Mouse (Mus musculus): Measurements from ENCODE around the gene Nos3.

Nos3 gene

DNA sequence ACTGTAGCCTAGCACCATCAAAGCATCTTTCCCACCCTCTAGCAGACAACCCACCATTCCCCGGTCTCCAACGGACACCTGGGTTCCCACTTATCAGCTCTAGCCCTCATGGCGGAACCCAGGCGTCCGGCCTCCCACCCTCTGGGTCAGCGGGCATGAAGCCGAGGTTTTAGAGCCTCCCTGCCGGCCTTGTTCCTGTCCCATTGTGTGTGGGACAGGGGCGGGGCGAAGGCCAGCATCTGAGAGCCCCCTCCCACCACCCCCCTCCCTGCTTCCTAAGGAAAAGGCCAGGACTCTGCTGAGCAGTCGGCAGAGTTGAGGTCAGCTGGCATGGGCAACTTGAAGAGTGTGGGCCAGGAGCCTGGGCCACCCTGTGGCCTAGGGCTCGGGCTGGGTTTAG lies at the start of gene Nos3:
TSS of gene Nos3 (plus strand) at position 303 of the 400 bp plus-strand sequence.
- DNase-seq (ENCODE audit: low spot score), result peak; percentile 23

DNA sequence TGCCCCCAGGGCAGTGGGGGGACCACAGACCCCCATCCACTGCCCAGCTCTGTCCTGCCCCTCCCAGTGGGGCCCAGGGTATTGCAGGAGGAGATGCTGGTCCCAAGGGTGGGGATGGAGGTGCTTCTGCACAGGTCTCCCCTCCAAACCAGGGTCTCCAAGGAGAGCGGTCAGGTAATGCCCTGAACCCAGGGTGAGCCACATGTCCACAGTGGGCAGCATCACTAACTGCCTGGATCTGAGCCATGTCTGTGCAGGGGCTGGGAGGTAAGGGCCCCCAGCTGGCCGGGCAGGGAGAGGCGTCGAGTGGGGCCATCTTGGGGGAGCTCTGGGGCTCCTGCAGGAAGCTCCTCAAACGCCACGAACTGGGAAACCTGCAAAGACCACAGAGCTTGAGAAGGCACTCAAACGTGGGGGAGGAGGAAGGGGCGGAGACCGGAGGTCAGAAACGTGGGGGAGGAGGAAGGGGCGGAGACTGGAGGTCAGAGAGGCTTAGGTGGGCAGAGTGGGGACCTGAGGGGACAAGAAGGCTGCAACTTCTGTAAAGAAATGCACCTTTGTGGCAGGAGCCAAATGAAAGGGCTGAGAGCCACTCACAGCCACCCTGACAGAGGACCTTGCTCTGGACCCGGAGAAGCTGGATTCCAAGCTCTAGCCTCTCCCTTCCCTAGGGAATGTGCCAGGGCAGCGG lies 44.7 kb upstream of the Nos3 start:
- DNase-seq (ENCODE audit: low spot score), result peak; percentile 31

DNA sequence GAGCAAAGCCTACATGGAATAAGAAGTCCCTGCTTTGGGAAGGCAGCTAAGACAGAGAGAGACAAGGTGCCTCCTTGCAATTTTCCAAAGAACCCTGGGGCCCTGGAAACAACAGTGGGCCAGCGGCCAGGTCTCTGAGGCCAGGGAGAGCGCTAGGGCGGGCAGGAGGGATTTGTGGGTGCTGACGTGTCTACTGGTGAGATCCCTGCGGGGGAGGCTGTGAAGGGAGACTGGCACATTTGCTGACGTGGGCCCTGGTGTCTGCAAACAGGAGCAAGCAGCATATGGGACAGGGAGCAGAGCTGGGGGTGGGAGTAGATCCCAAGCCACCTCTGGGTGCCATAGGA lies 44.2 kb upstream of the Nos3 start:
- DNase-seq (ENCODE audit: low spot score), result no peak

DNA sequence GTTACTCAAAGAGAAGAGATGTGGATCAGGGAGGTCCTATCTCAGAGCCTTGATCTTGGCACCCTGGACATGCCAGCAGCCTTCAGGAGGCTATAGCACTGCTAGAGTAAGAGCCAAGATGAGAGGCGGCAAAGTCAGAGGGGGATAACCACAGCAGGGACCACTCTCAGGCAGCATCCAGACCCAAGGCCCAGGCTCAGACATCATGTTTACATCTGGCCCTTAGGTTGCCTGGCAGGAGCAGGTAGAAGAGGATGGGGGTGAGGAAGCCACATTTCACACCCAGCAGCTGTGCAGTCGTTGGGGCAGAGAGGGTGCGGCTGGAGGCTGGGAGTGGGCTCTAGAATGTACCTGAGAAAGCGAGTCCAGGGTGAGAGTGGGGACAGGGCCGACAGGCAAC lies 43.7 kb upstream of the Nos3 start:
- no peak for DNase-seq (ENCODE audit: low spot score)

DNA sequence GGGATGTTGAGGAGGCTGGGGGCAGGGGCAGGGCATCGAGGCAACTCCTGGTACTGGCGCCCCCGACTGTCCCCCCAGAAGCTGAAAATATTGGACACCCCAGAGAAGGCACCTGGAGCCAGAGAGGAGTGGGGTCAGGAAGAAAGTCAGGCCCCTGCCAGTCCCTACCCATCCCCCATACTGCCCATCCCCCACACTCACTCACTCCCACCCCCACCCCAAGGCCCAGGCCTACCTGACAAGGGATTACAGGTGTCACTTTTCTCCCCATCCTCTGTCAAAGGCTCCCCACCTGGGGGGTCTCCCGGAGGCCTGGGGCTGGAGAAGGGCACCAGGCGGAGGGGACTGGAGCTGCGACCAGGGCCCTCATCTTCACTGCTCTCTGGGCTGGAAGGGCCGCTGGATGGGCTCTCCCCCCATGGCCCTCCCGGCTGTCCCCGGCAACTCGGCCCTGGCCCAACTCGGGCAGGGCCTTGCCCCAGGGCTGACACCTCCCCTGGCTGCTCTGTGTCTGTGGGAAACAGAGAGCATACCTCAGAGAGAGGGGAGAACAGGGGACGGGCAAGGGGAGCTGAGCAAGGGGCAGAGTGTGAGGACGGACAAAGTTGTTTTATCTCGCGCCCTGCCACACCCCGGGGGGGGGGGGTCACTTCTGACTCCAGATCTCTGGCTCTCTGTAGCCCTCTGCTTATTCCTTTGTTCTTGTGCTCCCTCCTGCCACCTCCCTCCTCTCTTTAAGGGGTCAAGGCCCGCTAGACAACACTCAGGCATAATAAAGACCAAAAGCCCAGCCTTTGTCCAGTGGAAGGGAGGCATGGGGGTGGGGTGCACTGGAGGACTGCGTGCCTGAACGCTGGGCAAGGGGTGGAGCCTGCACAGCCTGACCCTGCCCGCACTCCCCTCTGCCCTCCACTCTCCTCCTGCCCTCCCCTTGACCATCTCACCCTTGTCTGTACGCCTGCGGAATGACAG lies 42.6 kb upstream of the Nos3 start:
- DNase-seq (ENCODE audit: low spot score), result peak; percentile 61

DNA sequence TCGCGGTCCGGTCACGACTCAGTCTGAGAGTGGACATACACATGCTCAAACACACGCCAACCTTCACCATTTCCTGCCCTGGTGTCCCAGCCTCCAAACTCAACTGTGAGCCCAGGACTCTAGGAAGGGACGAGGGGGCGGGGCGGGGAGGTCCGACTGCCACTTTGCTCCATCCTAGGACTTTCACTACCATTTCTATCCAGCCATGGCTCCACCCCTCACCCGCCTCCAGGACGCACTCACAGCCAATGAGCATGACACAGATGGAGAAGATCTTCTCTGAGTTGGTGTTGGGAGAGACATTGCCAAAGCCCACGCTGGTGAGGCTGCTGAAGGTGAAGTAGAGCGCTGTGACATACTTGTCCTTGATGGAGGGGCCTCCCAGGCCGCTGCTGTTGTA lies 39.4 kb upstream of the Nos3 start:
- no peak for DNase-seq (ENCODE audit: low spot score)

DNA sequence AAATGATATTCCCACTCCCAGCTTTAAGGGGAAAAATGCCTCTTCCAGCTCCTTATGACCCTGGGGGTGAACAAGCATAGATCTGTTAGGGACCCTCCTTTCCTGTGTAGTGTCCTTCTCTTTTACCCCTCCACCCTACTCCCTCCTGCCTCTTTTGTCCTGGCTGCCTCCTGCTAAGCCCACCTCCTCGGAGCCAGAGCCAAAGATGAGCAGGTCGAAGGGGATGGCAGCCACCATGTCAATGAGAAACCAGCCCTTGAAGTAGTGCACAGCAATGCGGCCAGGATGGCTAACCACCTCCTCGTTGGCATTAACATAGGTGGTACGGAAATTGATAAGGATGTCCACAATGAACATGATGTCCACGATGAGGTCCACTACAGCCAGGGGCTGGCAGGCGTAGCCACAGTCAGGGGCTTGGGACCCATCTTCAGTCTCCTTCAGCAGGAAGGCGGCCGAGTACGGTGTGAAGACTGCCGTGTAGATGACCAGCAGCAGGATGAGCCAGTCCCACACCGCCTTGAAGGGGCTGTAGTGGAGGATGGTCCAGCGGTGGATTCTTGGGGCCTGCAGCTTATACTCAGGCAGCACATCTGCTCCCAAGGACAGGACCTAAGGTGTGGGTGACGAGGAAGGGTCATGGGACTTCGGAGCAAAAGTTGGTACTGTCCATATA lies 38.3 kb upstream of the Nos3 start:
- DNase-seq (ENCODE audit: low spot score), result no peak

DNA sequence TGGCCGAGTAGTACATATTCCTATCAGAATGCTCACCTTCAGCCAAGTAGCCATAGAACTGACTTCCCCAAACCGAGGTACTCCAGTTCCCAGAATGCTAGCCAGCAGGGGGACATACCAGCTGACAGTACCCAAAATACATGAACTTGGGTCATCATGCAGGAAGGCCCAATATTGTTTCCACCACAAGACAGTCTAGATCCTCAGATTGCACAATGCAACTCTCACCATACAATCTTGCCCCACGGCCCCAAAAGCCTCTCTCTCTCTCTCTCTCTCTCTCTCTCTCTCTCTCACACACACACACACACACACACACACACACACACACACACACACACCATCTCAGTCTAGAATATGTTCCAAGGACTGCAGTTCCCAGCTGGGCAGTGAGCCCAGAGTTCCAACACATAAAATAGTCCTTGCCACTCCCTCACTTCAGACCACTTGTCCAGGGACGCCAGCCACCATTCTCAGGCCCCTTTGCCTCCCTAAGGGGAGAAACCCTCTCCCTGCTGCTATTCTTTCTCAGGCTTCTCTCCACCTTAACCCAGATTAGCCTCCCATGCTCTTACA lies 37.7 kb upstream of the Nos3 start:
- no peak for DNase-seq (ENCODE audit: low spot score)

DNA sequence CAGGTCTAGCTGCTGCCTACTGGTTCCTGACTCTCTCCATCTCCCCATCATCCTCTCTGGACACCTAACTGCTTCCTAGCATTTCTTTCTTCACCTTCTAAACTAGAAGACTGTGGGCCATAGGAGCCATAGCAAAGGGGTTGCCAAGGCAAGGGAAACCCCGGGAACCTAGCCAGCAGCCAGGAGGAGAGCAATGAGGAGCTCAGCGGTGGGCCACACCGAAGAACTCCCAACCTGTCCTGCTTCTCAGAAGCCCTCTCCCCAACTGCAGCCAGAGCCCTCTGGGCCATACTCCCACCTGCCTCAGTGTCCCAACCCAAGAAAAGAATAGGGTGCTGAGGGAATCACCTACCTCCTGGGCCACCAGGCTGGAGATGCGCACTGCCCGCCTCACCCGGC lies 35.8 kb upstream of the Nos3 start:
- DNase-seq (ENCODE audit: low spot score), result no peak

DNA sequence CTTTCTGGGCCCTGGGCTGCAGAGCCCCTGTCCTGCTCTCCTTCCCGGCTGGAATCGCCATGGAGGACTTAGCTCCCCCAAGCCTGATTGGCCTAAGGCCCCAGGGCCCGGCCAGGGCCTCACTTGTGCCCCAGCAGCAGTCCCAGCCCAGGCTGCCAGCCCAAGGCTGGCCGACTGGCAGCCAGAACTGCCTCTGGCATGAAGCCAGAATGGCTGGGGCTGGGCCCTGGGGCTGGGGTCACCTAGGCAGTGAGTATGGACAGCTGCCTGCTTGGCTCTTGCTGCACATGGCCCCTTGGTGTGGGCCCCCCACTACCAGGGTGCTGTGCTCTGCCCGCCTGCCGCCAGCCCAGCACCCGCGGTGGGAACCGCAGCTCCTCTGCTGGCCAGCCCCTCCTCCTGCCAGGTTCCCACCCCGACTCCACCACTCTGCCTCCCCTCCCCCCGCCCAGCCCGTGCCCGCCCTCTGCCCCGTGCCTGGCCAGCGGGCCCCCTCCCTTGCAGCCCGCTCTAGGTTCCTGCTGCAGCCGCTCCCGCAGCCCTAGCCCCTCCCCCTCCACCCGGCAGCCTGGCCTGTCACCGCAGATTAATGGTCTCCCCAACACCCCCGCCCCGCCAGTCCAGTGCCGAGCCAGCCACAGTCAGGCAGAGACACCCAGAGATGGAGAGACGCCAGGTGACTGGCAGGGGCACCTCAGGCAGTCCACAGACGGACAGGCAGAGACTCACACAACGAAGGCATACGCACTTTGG lies 35.2 kb upstream of the Nos3 start:
- peak; percentile 81 for DNase-seq (ENCODE audit: low spot score)

DNA sequence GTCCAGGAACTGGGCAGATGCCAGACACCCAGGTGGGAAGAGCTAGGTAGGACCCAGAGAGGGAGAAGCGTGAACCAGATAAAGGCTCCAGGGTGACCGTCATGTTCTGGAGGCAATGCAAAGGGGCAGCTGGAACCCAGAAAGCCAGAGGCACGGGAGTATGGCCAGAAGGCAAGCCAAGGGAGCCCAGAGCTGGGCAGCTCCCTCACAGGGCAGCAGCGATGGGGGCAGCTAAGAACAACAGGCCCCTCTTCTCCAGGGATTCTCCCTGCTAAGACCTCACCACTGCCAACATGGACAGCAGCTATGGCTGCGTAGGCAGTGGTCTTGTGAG lies 34.7 kb upstream of the Nos3 start:
- DNase-seq (ENCODE audit: low spot score), result no peak

DNA sequence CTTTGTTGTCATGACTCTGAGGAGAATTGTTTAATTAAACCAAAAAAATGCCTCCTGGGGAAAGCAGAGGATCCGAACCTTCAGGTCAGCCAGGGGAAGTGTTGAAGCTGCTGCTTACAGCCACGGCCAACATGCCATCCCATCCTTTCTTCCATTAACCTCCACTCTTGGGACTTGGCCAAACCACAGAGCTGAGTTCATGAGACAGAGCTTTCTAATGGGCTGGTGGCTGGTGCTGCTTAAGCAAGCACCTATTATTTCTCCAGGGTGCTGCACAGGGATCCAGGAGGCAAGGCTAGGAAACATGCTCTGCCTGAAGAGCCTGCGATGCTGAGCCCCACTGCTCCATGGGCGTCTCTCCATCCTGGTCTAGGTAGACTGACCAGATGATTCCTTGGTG lies 32.2 kb upstream of the Nos3 start:
- DNase-seq (ENCODE audit: low spot score), result no peak

DNA sequence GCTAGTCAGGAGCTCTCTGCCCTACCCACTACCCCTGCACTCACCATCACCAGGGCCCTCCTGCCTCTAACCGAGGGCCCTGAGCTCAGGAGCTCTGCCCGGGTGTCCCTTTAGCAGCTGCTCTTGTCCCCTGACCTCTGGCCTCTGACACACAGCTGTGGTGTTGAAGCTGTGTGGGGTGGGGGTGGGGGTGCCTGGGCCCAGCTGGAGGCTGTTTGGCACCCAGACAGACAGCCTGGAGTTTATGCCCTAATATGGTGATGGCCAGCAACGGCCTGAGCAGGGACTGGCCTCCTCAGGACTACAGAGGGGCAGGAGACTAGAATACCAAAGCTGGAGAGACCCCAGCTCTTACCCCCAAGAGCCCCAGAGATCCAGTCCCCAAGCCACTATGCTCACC lies 29.9 kb upstream of the Nos3 start:
- DNase-seq (ENCODE audit: low spot score), result no peak

DNA sequence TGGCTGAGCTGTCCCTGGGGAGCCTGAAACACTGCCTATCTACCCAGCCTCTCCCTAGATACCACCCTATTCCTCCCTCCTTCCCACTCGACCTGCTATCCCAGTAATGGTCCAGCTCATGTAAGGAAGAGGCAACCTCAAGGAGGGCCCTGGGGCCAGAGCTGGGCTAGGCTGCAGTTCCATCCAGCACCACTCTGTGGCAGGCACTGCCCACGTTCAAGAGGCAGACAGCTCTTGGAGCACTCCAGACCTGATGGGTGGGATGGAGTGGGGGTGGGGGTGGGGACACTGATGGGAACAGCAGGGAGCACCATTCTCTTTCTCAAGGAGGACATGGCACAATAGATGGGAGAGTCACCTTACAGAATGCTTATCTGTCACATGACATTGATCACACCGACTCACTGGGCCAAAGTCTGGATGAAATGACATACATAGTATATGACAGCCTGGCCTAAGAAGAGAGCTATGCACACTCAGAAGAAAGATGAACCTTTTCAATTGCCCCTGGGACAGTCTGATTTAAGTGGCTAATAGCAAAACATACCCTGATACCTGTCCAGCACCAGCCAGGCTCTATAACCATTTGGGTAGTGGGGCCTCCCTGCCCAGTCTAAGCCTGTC lies 28.6 kb upstream of the Nos3 start:
- DNase-seq (ENCODE audit: low spot score), result peak; percentile 50

DNA sequence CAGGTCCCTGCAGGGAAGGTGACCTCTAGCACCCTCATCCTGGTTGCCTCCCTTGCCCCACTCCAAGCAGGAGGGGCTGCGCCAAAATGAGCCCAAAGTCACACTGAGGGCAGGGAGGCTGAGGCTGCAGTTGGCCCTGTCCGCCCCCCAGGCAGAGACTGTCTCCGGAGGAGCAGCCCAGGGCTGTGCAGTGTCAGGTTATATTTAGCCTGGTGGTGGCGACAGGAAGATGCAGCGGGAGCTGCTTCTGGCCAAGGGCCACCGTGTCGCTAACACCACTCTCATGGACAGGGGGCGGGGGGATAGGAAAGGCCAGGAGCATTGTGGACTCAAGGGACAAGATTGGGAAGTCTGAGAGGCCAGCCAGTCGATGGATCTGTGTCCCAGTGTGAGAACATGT lies 27.2 kb upstream of the Nos3 start:
- no peak for DNase-seq (ENCODE audit: low spot score)

DNA sequence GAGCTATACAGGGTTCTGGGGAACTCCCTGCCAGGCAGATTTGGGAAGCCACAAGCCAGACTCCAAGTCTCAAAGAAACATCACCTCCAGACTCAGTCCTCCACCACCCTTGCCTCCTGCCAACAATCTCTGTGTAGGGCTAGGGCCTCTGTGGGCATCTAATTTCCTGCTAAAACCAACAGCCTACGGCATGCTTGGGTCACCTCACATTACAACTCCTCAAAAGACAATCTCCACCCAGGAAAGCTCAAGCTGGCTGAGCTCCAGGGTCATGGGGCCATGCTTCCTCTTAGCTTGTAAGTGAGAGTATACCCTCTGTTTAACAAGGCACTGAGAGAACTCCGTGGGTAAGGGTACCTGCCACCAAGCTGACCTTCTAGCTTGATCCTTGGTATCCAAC lies 26.8 kb upstream of the Nos3 start:
- DNase-seq (ENCODE audit: low spot score), result no peak

DNA sequence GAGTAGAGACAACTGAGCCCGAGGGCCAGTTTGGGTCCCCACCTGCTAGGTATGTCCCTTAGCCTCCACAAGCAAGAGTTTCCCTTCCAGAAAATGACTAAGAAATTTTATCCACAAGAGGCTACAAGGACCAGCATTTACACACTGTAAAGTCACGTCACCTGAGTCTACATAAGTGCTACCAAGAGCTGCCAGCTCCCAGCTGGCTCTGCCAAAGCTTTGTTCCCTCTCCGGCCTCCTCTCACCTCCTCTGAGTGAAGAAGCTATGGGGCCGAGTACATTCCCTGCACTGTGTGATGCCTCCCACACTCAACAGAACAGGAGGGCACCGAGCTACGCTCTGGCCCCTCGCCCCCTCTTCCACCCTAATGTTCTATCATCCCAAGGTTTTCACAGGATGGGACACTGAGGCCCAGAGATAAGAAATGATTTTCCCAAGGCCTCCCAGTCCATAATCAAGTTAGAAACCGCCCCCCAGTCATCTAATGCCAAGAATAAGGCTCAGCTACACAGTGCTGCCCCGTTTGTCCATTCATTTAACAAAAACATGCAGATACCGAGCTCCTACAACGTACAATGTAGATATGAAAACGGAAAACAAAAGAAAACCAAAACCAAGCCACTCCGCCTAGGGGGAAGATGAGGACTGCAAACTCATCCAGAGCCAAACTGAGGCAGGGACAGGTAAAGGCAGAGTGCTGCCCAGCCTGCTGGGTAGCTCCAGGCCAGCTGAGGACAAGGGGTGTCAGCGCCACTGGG lies 22.2 kb upstream of the Nos3 start:
- DNase-seq (ENCODE audit: low spot score), result no peak

DNA sequence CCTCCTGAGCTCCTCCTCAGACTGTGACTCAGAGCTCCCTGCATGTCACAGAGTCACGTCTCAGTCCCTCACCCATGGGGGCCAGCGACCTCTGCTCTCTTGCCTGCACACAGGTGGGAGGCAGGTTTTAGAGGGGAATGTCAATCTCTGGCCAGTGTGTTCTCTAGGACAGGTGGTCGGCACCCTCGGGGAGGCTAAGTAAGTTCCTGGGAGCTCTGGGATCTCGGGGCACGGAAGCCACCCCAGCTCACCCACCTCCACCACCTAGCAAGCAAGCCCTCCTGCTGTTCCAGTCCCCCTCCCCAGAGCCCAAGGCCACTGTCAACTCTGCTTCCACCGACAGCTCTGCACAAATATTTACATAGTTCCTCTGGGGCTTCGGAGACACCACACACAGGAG lies 21.6 kb upstream of the Nos3 start:
- peak; percentile 41 for DNase-seq (ENCODE audit: low spot score)

DNA sequence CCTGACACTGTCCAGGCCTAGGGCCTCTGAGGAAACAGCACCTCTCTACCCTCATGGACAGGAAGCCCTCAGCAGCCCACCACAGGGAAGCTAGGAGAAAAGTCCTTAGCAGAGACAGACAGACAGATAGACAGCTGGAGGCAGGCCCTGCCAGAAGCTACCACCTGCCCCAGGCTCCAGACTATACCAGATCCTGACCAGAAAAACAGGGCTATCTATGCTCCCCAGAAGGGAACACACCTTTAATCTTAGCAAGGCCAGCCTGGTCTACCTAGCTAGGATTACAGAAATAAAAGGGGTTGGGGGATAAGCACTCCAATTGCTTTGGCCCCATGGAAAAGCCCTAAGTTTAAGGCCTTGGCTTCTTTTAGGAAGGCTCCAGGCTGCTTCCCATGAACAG lies 21.2 kb upstream of the Nos3 start:
- no peak for DNase-seq (ENCODE audit: low spot score)

DNA sequence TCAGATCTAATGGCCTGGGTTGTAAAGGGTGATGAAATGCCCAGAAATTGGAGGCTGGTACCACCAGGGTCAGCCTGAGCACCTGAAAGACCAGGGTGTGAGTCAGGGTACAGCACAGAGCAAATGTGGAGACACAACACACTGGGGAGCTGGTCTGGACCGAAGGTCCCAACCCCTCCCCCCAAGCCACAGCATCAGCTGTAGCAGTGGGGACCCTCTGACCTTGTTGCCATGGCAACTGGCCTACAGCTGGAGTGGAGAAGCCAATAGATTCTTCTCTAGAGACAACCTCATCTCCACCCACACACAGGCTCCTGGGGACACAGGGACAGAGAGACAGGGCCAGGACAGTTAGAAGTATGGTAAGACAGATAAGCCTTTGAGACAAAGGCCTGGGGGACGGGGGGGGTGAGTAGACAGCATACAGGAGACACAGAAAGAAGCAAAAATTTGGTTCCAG lies 20.6 kb upstream of the Nos3 start:
- no peak for DNase-seq (ENCODE audit: low spot score)
